Mouse (Mus musculus): ENCODE data around the gene Mrps16. TPM values are rescaled to one million over a fixed set of nuclear protein-coding genes. Genes with fewer than 3 reads are reported as not detected.

The Mrps16 gene
- polyA plus RNA-seq (2015; fragmentation: Illumina TruSeq; extraction: RNeasy Lipid Tissue Mini Kit (QIAGEN cat#74804); ENCODE audit: insufficient read depth, low read depth, low replicate concordance): 10.0 TPM

GRCm38 (mm10) chr14:20393205-20393913, at the start of gene Mrps16:
TSS of gene Mrps16 (minus strand) at chr14:20393634.

GRCm38 (mm10) chr14:20388441-20389129, 4.8 kb downstream of the Mrps16 start, which contains the start of gene Dnajc9:
TSS of gene Dnajc9 (minus strand) at chr14:20388910.

DNA sequence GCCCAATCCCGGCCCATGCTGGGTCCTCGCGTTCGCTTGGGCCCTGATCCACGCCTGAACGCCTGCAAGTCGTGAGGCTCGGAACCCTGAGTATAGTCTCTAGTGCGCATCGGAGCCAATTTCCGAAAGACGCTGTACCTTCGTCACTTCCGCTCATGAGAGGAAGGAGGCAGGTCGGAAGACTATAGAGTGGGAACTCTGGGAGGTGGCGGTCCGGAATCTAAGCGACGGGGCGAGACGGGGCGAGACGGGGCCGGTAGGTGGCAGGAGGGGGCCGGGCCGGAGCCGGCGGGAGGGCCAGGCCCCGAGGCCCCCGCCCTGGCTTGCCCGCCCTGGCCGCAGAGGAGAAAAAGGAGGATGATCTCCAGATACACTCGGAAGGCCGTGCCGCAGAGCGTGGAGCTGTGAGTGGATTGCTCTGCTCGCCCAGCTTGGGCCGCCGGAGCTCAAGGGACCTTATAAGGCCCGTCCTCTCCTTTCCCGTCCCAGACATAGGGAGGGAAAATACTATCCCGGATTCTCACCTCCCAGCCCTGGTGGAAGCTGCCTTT, 45.4 kb downstream of the Mrps16 start, which contains the start of the genes Ecd and Fam149b:
Ecd (minus strand) TSS at position 131 of the 551 bp plus-strand sequence.
Fam149b (plus strand) TSS at position 172 of the 551 bp plus-strand sequence.

Other genes with a start within 250 kb of the Mrps16 start
- 3.0 TPM for gene Kcnk5, start 211.8 kb downstream of the Mrps16 start, polyA plus RNA-seq (2015; fragmentation: Illumina TruSeq; extraction: RNeasy Lipid Tissue Mini Kit (QIAGEN cat#74804); ENCODE audit: insufficient read depth, low read depth, low replicate concordance)
- 14.7 TPM for gene Kcnk16, start 124.4 kb downstream of the Mrps16 start, polyA plus RNA-seq (2015; fragmentation: Illumina TruSeq; extraction: RNeasy Lipid Tissue Mini Kit (QIAGEN cat#74804); ENCODE audit: insufficient read depth, low read depth, low replicate concordance)
- 10.6 TPM for gene Nudt13, start 98.9 kb downstream of the Mrps16 start, polyA plus RNA-seq (2015; fragmentation: Illumina TruSeq; extraction: RNeasy Lipid Tissue Mini Kit (QIAGEN cat#74804); ENCODE audit: insufficient read depth, low read depth, low replicate concordance)
- 6.0 TPM for gene Ecd, start 45.5 kb downstream of the Mrps16 start, polyA plus RNA-seq (2015; fragmentation: Illumina TruSeq; extraction: RNeasy Lipid Tissue Mini Kit (QIAGEN cat#74804); ENCODE audit: insufficient read depth, low read depth, low replicate concordance)
- gene Fam149b, start 45.5 kb downstream of the Mrps16 start, polyA plus RNA-seq (2015; fragmentation: Illumina TruSeq; extraction: RNeasy Lipid Tissue Mini Kit (QIAGEN cat#74804); ENCODE audit: insufficient read depth, low read depth, low replicate concordance): 8.1 TPM
- gene Dnajc9, start 4.7 kb downstream of the Mrps16 start, polyA plus RNA-seq (2015; fragmentation: Illumina TruSeq; extraction: RNeasy Lipid Tissue Mini Kit (QIAGEN cat#74804); ENCODE audit: insufficient read depth, low read depth, low replicate concordance): 3.4 TPM
- gene Cfap70, start 58.6 kb upstream of the Mrps16 start, polyA plus RNA-seq (2015; fragmentation: Illumina TruSeq; extraction: RNeasy Lipid Tissue Mini Kit (QIAGEN cat#74804); ENCODE audit: insufficient read depth, low read depth, low replicate concordance): not detected
- gene Anxa7, start 86.5 kb upstream of the Mrps16 start, polyA plus RNA-seq (2015; fragmentation: Illumina TruSeq; extraction: RNeasy Lipid Tissue Mini Kit (QIAGEN cat#74804); ENCODE audit: insufficient read depth, low read depth, low replicate concordance): 24.2 TPM
- gene Mss51, start 103.3 kb upstream of the Mrps16 start, polyA plus RNA-seq (2015; fragmentation: Illumina TruSeq; extraction: RNeasy Lipid Tissue Mini Kit (QIAGEN cat#74804); ENCODE audit: insufficient read depth, low read depth, low replicate concordance): 2.0 TPM
- 10.5 TPM for gene Ppp3cb, start 152.9 kb upstream of the Mrps16 start, polyA plus RNA-seq (2015; fragmentation: Illumina TruSeq; extraction: RNeasy Lipid Tissue Mini Kit (QIAGEN cat#74804); ENCODE audit: insufficient read depth, low read depth, low replicate concordance)
- 2.5 TPM for gene Usp54, start 247.4 kb upstream of the Mrps16 start, polyA plus RNA-seq (2015; fragmentation: Illumina TruSeq; extraction: RNeasy Lipid Tissue Mini Kit (QIAGEN cat#74804); ENCODE audit: insufficient read depth, low read depth, low replicate concordance)